Mouse (Mus musculus) myocyte (in vitro differentiated cells): ENCODE data around the gene Tmem232. TPM values are rescaled to one million over a fixed set of nuclear protein-coding genes. Genes with fewer than 3 reads are reported as not detected.

ENCODE experiments used
- H3K27me3 ChIP-seq: one replicate; pipeline ENCODE4 v1.6.1; 2011; ENCODE audit not compliant: control insufficient read depth, insufficient read depth, insufficient read length
- H3K36me3 ChIP-seq: one replicate; pipeline ENCODE4 v1.6.1; 2011; ENCODE audit not compliant: control insufficient read depth, insufficient read depth
- H3K4me2 ChIP-seq: one replicate; pipeline ENCODE4 v1.6.1; 2011; ENCODE audit warnings: low read depth, control low read depth
- H3K4me3 ChIP-seq: one replicate; pipeline ENCODE4 v1.5.1; 2011; ENCODE audit warnings: mild to moderate bottlenecking, control low read depth, moderate library complexity
- H3K79me2 ChIP-seq: one replicate; pipeline ENCODE4 v1.6.1; 2011; ENCODE audit not compliant: control insufficient read depth, insufficient read depth
- H3ac ChIP-seq: one replicate; pipeline ENCODE4 v1.6.1; 2011; ENCODE audit not compliant: control insufficient read depth, insufficient read length
- CEBPB ChIP-seq: IDR thresholded peaks from 2 replicates; pipeline ENCODE4 v1.6.1; 2011; ENCODE audit warnings: mild to moderate bottlenecking, moderate library complexity; ENCODE audit not compliant: poor library complexity, insufficient read depth, severe bottlenecking
- E2F4 ChIP-seq: IDR thresholded peaks from one replicate; pipeline ENCODE4 v1.6.1; 2011; ENCODE audit warnings: mild to moderate bottlenecking, control low read depth, moderate library complexity; ENCODE audit not compliant: insufficient read depth
- MAX ChIP-seq: IDR thresholded peaks from one replicate; pipeline ENCODE4 v1.6.1; 2011; ENCODE audit warnings: low read depth, mild to moderate bottlenecking, control low read depth
- MYOD1 ChIP-seq, 3 experiments: IDR thresholded peaks; one replicate each; pipeline ENCODE4 v1.6.1; 2011; ENCODE audit warnings: control low read depth in 2 of 3, low read depth in 2 of 3, mild to moderate bottlenecking in 2 of 3, moderate library complexity in 1 of 3; ENCODE audit not compliant: insufficient read length in 2 of 3, control insufficient read depth in 1 of 3
- MYOG ChIP-seq, 3 experiments: IDR thresholded peaks; one replicate each; pipeline ENCODE4 v1.6.1; 2011; ENCODE audit warnings: control low read depth in 2 of 3, low read depth in 2 of 3, mild to moderate bottlenecking in 2 of 3; ENCODE audit not compliant: insufficient read length in 2 of 3, control insufficient read depth in 1 of 3, insufficient read depth in 1 of 3
- POLR2A ChIP-seq: IDR thresholded peaks from one replicate; pipeline ENCODE4 v1.6.1; 2011; ENCODE audit warnings: low read depth, mild to moderate bottlenecking, control low read depth, moderate library complexity; ENCODE audit not compliant: insufficient read length
- POLR2AphosphoS2 ChIP-seq: IDR thresholded peaks from one replicate; pipeline ENCODE4 v1.6.1; 2011; ENCODE audit warnings: low read depth, control low read depth; ENCODE audit not compliant: insufficient read length
- REST ChIP-seq: IDR thresholded peaks from one replicate; pipeline ENCODE4 v1.6.1; 2011; ENCODE audit warnings: mild to moderate bottlenecking, control low read depth, moderate library complexity; ENCODE audit not compliant: insufficient read depth, insufficient read length
- SRF ChIP-seq: IDR thresholded peaks from one replicate; pipeline ENCODE4 v1.6.1; 2011; ENCODE audit warnings: low read depth; ENCODE audit not compliant: control insufficient read depth, insufficient read length
- TCF12 ChIP-seq: IDR thresholded peaks from one replicate; pipeline ENCODE4 v1.6.1; 2011; ENCODE audit warnings: mild to moderate bottlenecking, control low read depth; ENCODE audit not compliant: poor library complexity, insufficient read depth, severe bottlenecking
- TCF3 ChIP-seq: IDR thresholded peaks from one replicate; pipeline ENCODE4 v1.6.1; 2011; ENCODE audit warnings: low read depth, control low read depth; ENCODE audit not compliant: insufficient read length
- USF1 ChIP-seq: IDR thresholded peaks from one replicate; pipeline ENCODE4 v1.6.1; 2011; ENCODE audit warnings: low read depth, mild to moderate bottlenecking, control low read depth, moderate library complexity
- polyA plus RNA-seq: library from polyadenylated mRNA; unstranded; fragments of >200 nt; fragmentation: generic; extraction: Trizol; gene quantifications from one replicate; pipeline ENCODE4 v1.2.1, GENCODE M21; 2012; ENCODE audit warnings: missing spikeins

Tmem232 gene
- polyA plus RNA-seq, 1 experiment: not detected

GRCm38 (mm10) chr17:65370034-65370780, 170.4 kb downstream of the Tmem232 start:
- Histone ChIP-seq H3ac (no peak overlapping the region), H3K4me3 (no peak overlapping the region)
- TF ChIP-seq POLR2AphosphoS2 (no peak), MYOD1 (IDR thresholded peaks at IDR 0.05; ENCODE audit: control insufficient read depth in 1 of 3, insufficient read length in 2 of 3, low read depth in 2 of 3) (peak; percentile 25 to 57 (median 42)), TCF3 (no peak), MYOG (IDR thresholded peaks at IDR 0.05; ENCODE audit: control insufficient read depth in 1 of 3, insufficient read depth in 1 of 3, insufficient read length in 2 of 3, low read depth in 2 of 3) (peak in 2 of 3 experiments; percentile 30 to 57), REST (peak; percentile 93)

GRCm38 (mm10) chr17:65365535-65366254, 174.9 kb downstream of the Tmem232 start:
- Histone ChIP-seq H3K4me3 (no peak overlapping the region), H3K27me3 (no peaks in the 10 kb centered on the region), H3ac (no peak overlapping the region), H3K4me2 (no peak overlapping the region), H3K79me2 (no peaks in the 10 kb centered on the region), H3K36me3 (no peaks in the 10 kb centered on the region)
- TF ChIP-seq REST (no peak), E2F4 (no peak), MYOG (IDR thresholded peaks at IDR 0.05; ENCODE audit: control insufficient read depth in 1 of 3, insufficient read depth in 1 of 3, insufficient read length in 2 of 3, low read depth in 2 of 3) (no peak), MYOD1 (IDR thresholded peaks at IDR 0.05; ENCODE audit: control insufficient read depth in 1 of 3, insufficient read length in 2 of 3, low read depth in 2 of 3) (no peak), POLR2A (no peak), POLR2AphosphoS2 (no peak), USF1 (no peak), TCF3 (no peak), SRF (no peak), MAX (no peak), TCF12 (no peak), CEBPB (no peak)

More at GRCm38 (mm10) chr17:65370034-65370780, 170.4 kb downstream of the Tmem232 start:
- Histone ChIP-seq H3K79me2 (no peaks in the 10 kb centered on the region), H3K4me2 (no peak overlapping the region), H3K27me3 (no peaks in the 10 kb centered on the region), H3K36me3 (no peaks in the 10 kb centered on the region)

DNA sequence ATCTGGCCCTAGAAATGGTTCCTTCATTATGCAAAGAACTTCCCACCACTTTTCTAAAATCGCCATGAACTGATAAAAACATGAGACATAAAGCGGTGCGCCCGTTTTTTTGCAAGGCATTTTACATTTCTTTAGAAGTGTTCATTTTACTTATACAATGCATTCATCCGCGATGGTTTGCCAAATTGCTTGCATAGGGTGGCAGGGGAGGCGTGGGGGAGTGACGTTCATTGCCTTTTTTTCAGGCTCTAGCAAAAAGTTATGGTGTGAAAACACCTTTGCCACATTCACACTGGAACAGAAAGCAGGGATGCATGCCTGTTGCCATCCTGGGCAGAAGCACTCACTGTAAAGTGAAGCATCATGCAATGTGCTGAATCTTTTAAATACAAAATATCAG, 188.7 kb downstream of the Tmem232 start:
- Histone ChIP-seq H3K4me3 (no peak overlapping the region), H3ac (no peak overlapping the region), H3K27me3 (no peaks in the 10 kb centered on the region), H3K36me3 (no peaks in the 10 kb centered on the region), H3K4me2 (no peak overlapping the region), H3K79me2 (no peaks in the 10 kb centered on the region)
- no peak for TF ChIP-seq CEBPB
- TF ChIP-seq SRF: no peak
- TF ChIP-seq MYOD1 (IDR thresholded peaks at IDR 0.05; ENCODE audit: control insufficient read depth in 1 of 3, insufficient read length in 2 of 3, low read depth in 2 of 3): no peak
- no peak for TF ChIP-seq TCF3

GRCm38 (mm10) chr17:65340016-65340415, 200.6 kb downstream of the Tmem232 start:
- H3ac ChIP-seq: no peak overlapping the region
- H3K27me3 ChIP-seq: no peaks in the 10 kb centered on the region
- no peak overlapping the region for H3K4me2 ChIP-seq
- no peak overlapping the region for H3K4me3 ChIP-seq
- no peak for TF ChIP-seq MYOG (IDR thresholded peaks at IDR 0.05; ENCODE audit: control insufficient read depth in 1 of 3, insufficient read depth in 1 of 3, insufficient read length in 2 of 3, low read depth in 2 of 3)
- no peaks in the 10 kb centered on the region for H3K79me2 ChIP-seq
- no peaks in the 10 kb centered on the region for H3K36me3 ChIP-seq

- Histone ChIP-seq H3K4me2 (no peak overlapping the region), H3K27me3 (no peaks in the 10 kb centered on the region), H3K4me3 (no peak overlapping the region), H3K79me2 (no peaks in the 10 kb centered on the region), H3K36me3 (no peaks in the 10 kb centered on the region), H3ac (no peak overlapping the region)
- TF ChIP-seq POLR2AphosphoS2 (no peak), POLR2A (no peak), SRF (no peak), E2F4 (no peak), TCF12 (no peak), REST (no peak), USF1 (no peak), MYOG (IDR thresholded peaks at IDR 0.05; ENCODE audit: control insufficient read depth in 1 of 3, insufficient read depth in 1 of 3, insufficient read length in 2 of 3, low read depth in 2 of 3) (no peak), MAX (no peak), TCF3 (no peak), CEBPB (no peak), MYOD1 (IDR thresholded peaks at IDR 0.05; ENCODE audit: control insufficient read depth in 1 of 3, insufficient read length in 2 of 3, low read depth in 2 of 3) (no peak)
Observed at GRCm38 (mm10) chr17:65330759-65331158, 209.8 kb downstream of the Tmem232 start.
